Mouse (Mus musculus) liver, embryonic 14.5 days (tissue): ENCODE measurements around the gene Zscan5b. TPM values are rescaled to one million over a fixed set of nuclear protein-coding genes. Genes with fewer than 3 reads are reported as not detected.
"Not testable (repeated sequence)": the region's sequence is repeated elsewhere in the genome, so short reads cannot be mapped to it uniquely, and the experiment has no call there.

Experiments
- ATAC-seq: fragments of 200-750 bp; cut with Nextera tagmentation; 2 replicates; pipeline ENCODE4 v1.8.0; 2017; ENCODE audit warnings: moderate number of reproducible peaks, mild to moderate bottlenecking, moderate library complexity; ENCODE audit not compliant: insufficient read depth
- DNase-seq, 3 experiments: peaks; one replicate each; pipeline ENCODE4 v3.0.0-alpha.2; 2012 to 2013; ENCODE audit warnings: low read depth in 3 of 3, low spot score in 3 of 3
- H3K27ac ChIP-seq: fragments of 300-500 bp; sonication (generic); 2 replicates; pipeline ENCODE4 v1.5.1; 2014; ENCODE audit warnings: moderate library complexity, mild to moderate bottlenecking, control low read depth, inconsistent platforms
- H3K27me3 ChIP-seq: fragments of 300-500 bp; sonication (generic); 2 replicates; pipeline ENCODE4 v1.6.1; 2014; ENCODE audit warnings: mild to moderate bottlenecking, low read length, moderate library complexity; ENCODE audit not compliant: control insufficient read depth, insufficient read depth
- H3K36me3 ChIP-seq: fragments of 300-500 bp; sonication (generic); replicated peaks from 2 replicates; pipeline ENCODE4 v1.6.1; 2014; ENCODE audit warnings: low read depth; ENCODE audit not compliant: control insufficient read depth, insufficient read depth
- H3K4me1 ChIP-seq, 2 experiments: fragments of 200-500 bp in 1 of 2; fragments of 300-500 bp in 1 of 2; sonication (generic) in 1 of 2; replicated peaks; 2 replicates each; pipeline ENCODE4 v1.6.1; 2012 to 2014; ENCODE audit warnings: antibody characterized with exemption in 1 of 2, inconsistent platforms in 1 of 2, low read length in 1 of 2; ENCODE audit not compliant: control insufficient read depth in 2 of 2, insufficient read depth in 2 of 2
- H3K4me2 ChIP-seq: fragments of 300-500 bp; sonication (generic); 2 replicates; pipeline ENCODE4 v1.6.1; 2014; ENCODE audit warnings: low read depth, mild to moderate bottlenecking, control low read depth, moderate library complexity
- H3K4me3 ChIP-seq, 2 experiments: fragments of 200-500 bp in 1 of 2; fragments of 300-500 bp in 1 of 2; sonication (generic) in 1 of 2; 2 replicates each; pipeline ENCODE4 v1.5.1; 2012 to 2014; ENCODE audit warnings: low read depth in 2 of 2, low read length in 2 of 2, mild to moderate bottlenecking in 2 of 2, control low read depth in 1 of 2, inconsistent platforms in 1 of 2, moderate library complexity in 1 of 2; ENCODE audit not compliant: insufficient read depth in 1 of 2
- H3K9ac ChIP-seq: fragments of 300-500 bp; sonication (generic); replicated peaks from 2 replicates; pipeline ENCODE4 v1.6.1; 2014; ENCODE audit warnings: mild to moderate bottlenecking, control low read depth, moderate library complexity
- H3K9me3 ChIP-seq: fragments of 300-500 bp; sonication (generic); 2 replicates; pipeline ENCODE4 v1.6.1; 2016; ENCODE audit warnings: low read length, mixed read lengths; ENCODE audit not compliant: control insufficient read depth
- CTCF ChIP-seq: IDR thresholded peaks from 2 replicates; pipeline ENCODE4 v1.5.1; 2016; ENCODE audit warnings: antibody characterized with exemption, low read depth, control low read depth
- EP300 ChIP-seq: IDR thresholded peaks from 2 replicates; pipeline ENCODE4 v1.6.1; 2016; ENCODE audit warnings: antibody characterized with exemption, low read depth
- WGBS: fragments of 180-500 bp; shearing (Covaris S2); extraction: QIAGEN DNeasy Blood & Tissue Kit; methylation state at CpG from one replicate; pipeline ENCODE4 v1.1.7; 2014; ENCODE audit not compliant: insufficient replicate concordance; 5-methylcytosine and 5-hydroxymethylcytosine counted together
- polyA plus RNA-seq, 2 experiments: library from polyadenylated mRNA; depleted of rRNA in 1 of 2; stranded (reverse) in 1 of 2; unstranded in 1 of 2; fragments of >200 nt; fragmentation: Nextera tagmentation in 1 of 2; extraction: Ambion mirVana in 1 of 2; gene quantifications; 2 replicates each; pipeline versions ENCODE4 v1.2.1 to v1.2.3; 2012 to 2014

The Zscan5b gene
- polyA plus RNA-seq, 2 experiments = not detected

DNA sequence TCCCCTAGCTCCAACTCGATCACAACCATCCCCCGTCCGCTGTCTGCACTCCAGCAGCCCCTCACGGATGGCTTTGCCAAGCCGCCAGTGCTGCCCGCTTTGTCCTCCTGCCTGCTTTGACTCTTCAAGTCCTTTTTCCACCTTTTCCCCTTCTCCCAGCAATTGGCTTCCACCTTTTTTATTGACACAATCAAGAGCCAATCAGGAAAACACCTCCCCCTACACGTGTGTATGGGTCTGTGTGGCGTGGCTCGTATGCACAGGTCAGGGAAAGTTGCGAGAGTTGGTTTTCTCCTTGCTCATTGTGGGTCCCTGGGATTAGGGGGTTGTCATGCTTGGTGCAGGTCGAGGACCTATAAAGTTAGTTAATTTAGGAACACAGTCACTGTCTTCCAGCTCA, 17.7 kb downstream of the Zscan5b start:
- 40% methylated on average over 11 of the region's 11 CpGs for WGBS
- Histone ChIP-seq H3K4me3 (no peak overlapping the region), H3K4me2 (no peak overlapping the region), H3K9ac (no peak overlapping the region), H3K27ac (no peak overlapping the region), H3K27me3 (no peaks in the 10 kb centered on the region), H3K4me1 (no peaks in the 10 kb centered on the region), H3K36me3 (no peaks in the 10 kb centered on the region), H3K9me3 (no peaks in the 10 kb centered on the region)
- DNase-seq (no peak), ATAC-seq (no peak)
- no peak for TF ChIP-seq CTCF
- TF ChIP-seq EP300 = no peak

DNA sequence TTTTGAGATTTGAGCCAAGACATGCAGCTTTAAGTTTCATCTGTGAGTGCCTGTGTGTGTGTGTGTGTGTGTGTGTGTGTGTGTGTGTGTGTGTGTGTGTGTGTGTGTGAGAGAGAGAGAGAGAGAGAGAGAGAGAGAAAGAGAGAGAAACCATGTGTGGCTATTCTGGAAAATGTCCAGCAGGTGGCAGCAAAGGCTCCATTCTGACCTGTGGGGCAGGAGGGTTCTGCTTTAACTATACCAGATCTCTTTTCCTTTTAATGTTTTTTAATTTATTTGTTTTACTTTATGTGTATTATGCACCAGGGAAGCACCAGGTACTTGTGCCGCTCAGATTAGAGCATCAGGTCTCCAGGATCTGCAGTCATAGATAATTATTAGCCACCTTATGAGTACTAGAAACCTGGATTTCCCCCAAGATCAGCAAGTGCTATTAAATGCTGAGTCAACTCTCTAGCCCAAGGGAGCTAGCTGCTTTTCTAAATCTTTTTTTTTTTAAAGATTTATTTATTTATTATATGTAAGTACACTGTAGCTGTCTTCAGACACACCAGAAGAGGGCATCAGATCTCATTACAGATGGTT, 18.9 kb downstream of the Zscan5b start:
- 20% methylated on average over 1 of the region's 1 CpGs for WGBS
- H3K4me1 ChIP-seq, H3K27me3 ChIP-seq, ATAC-seq, H3K4me3 ChIP-seq, H3K9ac ChIP-seq, H3K9me3 ChIP-seq, H3K4me2 ChIP-seq, H3K27ac ChIP-seq, H3K36me3 ChIP-seq: not testable (repeated sequence)
- peak; percentile 76 for TF ChIP-seq CTCF
- DNase-seq = peak; percentile 2 to 12 (median 10)

DNA sequence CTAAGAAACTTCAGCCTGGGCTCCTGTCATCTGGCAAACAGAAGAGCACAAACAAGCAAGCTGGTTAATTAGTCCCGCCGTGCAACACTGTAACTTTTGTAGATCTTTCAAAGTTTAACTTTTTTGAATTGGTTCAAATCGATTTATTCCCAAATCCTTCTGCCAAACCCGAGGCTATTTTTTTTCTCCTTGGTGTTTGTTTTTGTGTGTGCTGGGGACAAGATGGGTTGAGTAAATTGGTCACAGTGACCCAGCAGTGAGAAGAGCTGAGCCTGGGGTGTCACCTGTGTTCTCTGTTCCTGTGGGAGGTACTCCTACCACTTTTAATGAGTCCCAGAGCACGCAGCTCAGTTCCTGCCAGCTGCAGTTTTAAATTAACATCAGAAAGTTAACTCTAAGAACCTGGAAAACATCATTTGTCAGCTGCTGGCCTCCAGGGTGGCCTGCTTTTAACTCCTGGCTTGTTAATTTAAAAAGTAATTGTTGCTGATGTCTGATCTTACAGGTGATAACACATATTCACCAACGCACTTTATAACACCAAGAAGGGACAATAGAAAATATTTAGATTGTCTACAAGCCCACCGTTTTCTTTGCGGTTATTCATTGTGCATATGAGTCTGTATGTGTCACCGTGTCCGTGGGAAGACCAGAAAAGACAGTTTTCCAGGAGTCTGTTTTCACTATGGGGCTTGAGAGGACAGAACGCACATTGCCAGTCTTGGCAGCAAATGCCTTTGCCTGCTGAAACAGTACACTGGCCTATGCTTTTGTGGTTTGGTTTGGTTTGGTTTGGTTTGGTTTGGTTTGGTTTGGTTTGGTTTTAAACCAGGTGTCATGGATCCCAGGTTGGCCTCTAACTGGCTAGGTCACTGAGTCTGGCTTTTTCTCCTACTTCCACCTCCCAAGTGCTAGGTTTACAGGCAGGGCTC, 22.5 kb downstream of the Zscan5b start:
- Histone ChIP-seq H3K27me3 (no peaks in the 10 kb centered on the region), H3K9me3 (no peaks in the 10 kb centered on the region), H3K36me3 (no peaks in the 10 kb centered on the region), H3K4me1 (no peaks in the 10 kb centered on the region), H3K9ac (no peak overlapping the region), H3K27ac (no peak overlapping the region), H3K4me3 (no peak overlapping the region), H3K4me2 (no peak overlapping the region)
- DNase-seq (no peak), ATAC-seq (no peak)
- WGBS = 31% methylated on average over 11 of the region's 11 CpGs
- TF ChIP-seq EP300 (no peak), CTCF (no peak)

DNA sequence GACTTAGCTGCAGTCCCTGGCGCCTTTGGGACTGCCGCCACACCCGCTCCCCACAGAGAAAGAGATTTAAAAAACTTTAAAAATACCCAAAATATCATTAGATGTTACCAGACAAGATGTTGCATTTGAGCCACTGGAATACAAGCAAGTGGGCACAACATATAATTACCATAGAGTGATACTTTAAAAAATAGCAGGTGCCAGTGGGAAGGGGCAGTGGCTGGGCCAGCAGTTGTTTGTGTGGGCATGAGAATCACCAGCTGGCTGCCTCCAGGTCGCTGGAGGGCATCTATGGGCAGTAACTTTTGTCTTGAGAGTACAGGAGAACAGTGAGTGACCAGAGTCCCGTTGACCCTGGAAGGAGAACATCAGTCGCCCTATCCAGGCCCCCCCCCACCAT, 30.3 kb downstream of the Zscan5b start, which contains the start of gene Epp13:
TSS of gene Epp13 (plus strand) at position 301 of the 400 bp plus-strand sequence.
- no peak for TF ChIP-seq EP300
- TF ChIP-seq CTCF = no peak
- 65% methylated on average over 6 of the region's 6 CpGs for WGBS
- Histone ChIP-seq H3K27ac (no peak within 1 kb of the TSS), H3K36me3 (no peaks in the 10 kb centered on the region), H3K27me3 (no peaks in the 10 kb centered on the region), H3K9me3 (no peaks in the 10 kb centered on the region), H3K9ac (no peak within 1 kb of the TSS), H3K4me1 (no peaks in the 10 kb centered on the region), H3K4me3 (no peak within 1 kb of the TSS), H3K4me2 (no peak within 1 kb of the TSS)
- no peak for DNase-seq
- no peak for ATAC-seq

DNA sequence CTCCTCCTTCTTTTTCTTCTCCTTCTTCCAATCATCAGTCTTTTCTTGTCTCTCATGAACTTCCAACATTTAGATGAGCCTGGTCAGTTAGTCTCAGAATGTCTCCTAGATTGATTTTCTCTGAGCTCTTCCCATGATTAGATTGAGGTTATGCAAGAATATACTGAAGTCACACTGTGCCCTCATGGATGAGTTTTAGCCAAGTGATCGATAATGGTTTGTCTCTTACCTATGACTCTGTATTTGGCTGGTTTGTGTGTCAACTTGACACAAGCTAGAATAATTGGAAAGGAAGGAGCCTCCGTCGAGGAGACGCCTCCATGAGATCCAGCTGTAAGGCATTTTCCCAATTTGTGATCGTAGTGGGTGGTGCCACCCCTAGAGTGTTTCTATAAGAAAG, 32.4 kb downstream of the Zscan5b start:
- Histone ChIP-seq H3K4me3 (no peak overlapping the region), H3K4me1 (no peaks in the 10 kb centered on the region), H3K4me2 (no peak overlapping the region), H3K36me3 (no peaks in the 10 kb centered on the region), H3K27me3 (no peaks in the 10 kb centered on the region), H3K9ac (no peak overlapping the region), H3K27ac (no peak overlapping the region), H3K9me3 (no peaks in the 10 kb centered on the region)
- ATAC-seq = no peak
- TF ChIP-seq CTCF (no peak), EP300 (no peak)
- 74% methylated on average over 5 of the region's 5 CpGs for WGBS
- no peak for DNase-seq
